Mouse (Mus musculus) CH12.LX (cell line): ENCODE measurements at regions not wholly inside any gene's neighbourhood (a gene's known extent, or its start where the extent isn't known, plus 50 kb on each side); places are given as distances from the start of the nearest gene placed in this dataset.

Experiments
- DNase-seq: peaks from one replicate; pipeline ENCODE4 v3.0.0-alpha.2; 2013; ENCODE audit errors: extremely low read depth
- H3K27ac ChIP-seq: 2 replicates; pipeline ENCODE4 v1.5.1; 2012; ENCODE audit warnings: low read depth, mild to moderate bottlenecking, control low read depth, moderate library complexity; ENCODE audit not compliant: insufficient read depth
- H3K27me3 ChIP-seq: replicated peaks from 2 replicates; pipeline ENCODE3; 2012; ENCODE audit warnings: inconsistent platforms
- H3K36me3 ChIP-seq, 2 experiments: replicated peaks in 1 of 2; 2 replicates each; pipeline versions ENCODE3 to v1.6.1; 2012; ENCODE audit warnings: inconsistent platforms in 1 of 2, low read length in 1 of 2, mild to moderate bottlenecking in 1 of 2, mixed read lengths in 1 of 2, moderate library complexity in 1 of 2; ENCODE audit not compliant: control insufficient read depth in 1 of 2, insufficient read depth in 1 of 2
- H3K4me1 ChIP-seq, 2 experiments: 2 replicates each; pipeline ENCODE4 v1.6.1; 2012; ENCODE audit warnings: inconsistent platforms in 1 of 2, moderate library complexity in 1 of 2; ENCODE audit not compliant: insufficient read depth in 2 of 2, control insufficient read depth in 1 of 2
- H3K4me2 ChIP-seq: 2 replicates; pipeline ENCODE4 v1.6.1; 2012; ENCODE audit warnings: low read depth, mild to moderate bottlenecking, control low read depth; ENCODE audit not compliant: poor library complexity, insufficient read depth, severe bottlenecking
- H3K4me3 ChIP-seq, 3 experiments: fragments of 150-350 bp in 1 of 3; sonication (generic) in 1 of 3; replicated peaks in 1 of 3; 2 replicates each; pipeline versions ENCODE3 to v1.5.1; 2011 to 2012; ENCODE audit warnings: low read depth in 2 of 3, low read length in 2 of 3, mild to moderate bottlenecking in 2 of 3, moderate library complexity in 2 of 3, control low read depth in 1 of 3, improper control_type of control experiment in 1 of 3, inconsistent platforms in 1 of 3, mixed read lengths in 1 of 3; ENCODE audit not compliant: poor library complexity in 1 of 3
- H3K79me2 ChIP-seq: replicated peaks from 2 replicates; pipeline ENCODE4 v1.6.1; 2012; ENCODE audit warnings: mild to moderate bottlenecking, moderate library complexity; ENCODE audit not compliant: control insufficient read depth, poor library complexity, insufficient read depth, severe bottlenecking; ENCODE audit errors: extremely low read depth
- H3K9ac ChIP-seq: 2 replicates; pipeline ENCODE4 v1.6.1; 2012; ENCODE audit warnings: low read depth, mild to moderate bottlenecking, control low read depth, moderate library complexity; ENCODE audit not compliant: insufficient read depth
- H3K9me3 ChIP-seq: replicated peaks from 2 replicates; pipeline ENCODE3; 2012; ENCODE audit warnings: low read length, inconsistent platforms, mixed read lengths
- E2F4 ChIP-seq: IDR thresholded peaks from 2 replicates; pipeline ENCODE4 v1.6.1; 2011; ENCODE audit warnings: low read depth, low read length, improper control_type of control experiment; ENCODE audit not compliant: insufficient replicate concordance
- ELF1 ChIP-seq: IDR thresholded peaks from 2 replicates; pipeline ENCODE4 v1.6.1; 2014; ENCODE audit warnings: low read depth, mild to moderate bottlenecking, inconsistent platforms, low read length, improper control_type of control experiment
- EP300 ChIP-seq: IDR thresholded peaks from 2 replicates; pipeline ENCODE4 v1.6.1; 2011; ENCODE audit warnings: low read length, improper control_type of control experiment
- GABPA ChIP-seq: IDR thresholded peaks from 2 replicates; pipeline ENCODE4 v1.6.1; 2012; ENCODE audit warnings: low read depth, low read length, improper control_type of control experiment, inconsistent platforms; ENCODE audit not compliant: insufficient replicate concordance
- IRF4 ChIP-seq: IDR thresholded peaks from 2 replicates; pipeline ENCODE4 v1.6.1; 2014; ENCODE audit warnings: low read depth, mild to moderate bottlenecking, inconsistent platforms, low read length, improper control_type of control experiment
- JUN ChIP-seq: IDR thresholded peaks from 2 replicates; pipeline ENCODE4 v1.6.1; 2011; ENCODE audit warnings: low read depth, mild to moderate bottlenecking, low read length, improper control_type of control experiment, moderate library complexity; ENCODE audit not compliant: insufficient read depth
- KAT2A ChIP-seq: IDR thresholded peaks from 2 replicates; pipeline ENCODE4 v1.6.1; 2012; ENCODE audit warnings: low read length, improper control_type of control experiment, inconsistent platforms; ENCODE audit not compliant: insufficient replicate concordance
- MAFK ChIP-seq: IDR thresholded peaks from 2 replicates; pipeline ENCODE4 v1.6.1; 2011; ENCODE audit warnings: low read length, improper control_type of control experiment; ENCODE audit not compliant: insufficient replicate concordance
- MAX ChIP-seq: IDR thresholded peaks from 2 replicates; pipeline ENCODE4 v1.6.1; 2011; ENCODE audit warnings: low read length, improper control_type of control experiment
- MYC ChIP-seq: IDR thresholded peaks from 2 replicates; pipeline ENCODE4 v1.6.1; 2011; ENCODE audit warnings: low read depth, mild to moderate bottlenecking, improper control_type of control experiment, low read length
- NELFE ChIP-seq: IDR thresholded peaks from 2 replicates; pipeline ENCODE4 v1.6.1; 2011; ENCODE audit warnings: low read depth, low read length, improper control_type of control experiment
- NRF1 ChIP-seq: IDR thresholded peaks from 2 replicates; pipeline ENCODE4 v1.6.1; 2014; ENCODE audit warnings: low read depth, mild to moderate bottlenecking, inconsistent platforms, low read length, improper control_type of control experiment, moderate library complexity
- POLR2A ChIP-seq: IDR thresholded peaks from 2 replicates; pipeline ENCODE4 v1.6.1; 2011; ENCODE audit warnings: low read depth, mild to moderate bottlenecking, improper control_type of control experiment, low read length
- POLR2AphosphoS2 ChIP-seq: IDR thresholded peaks from 2 replicates; pipeline ENCODE4 v1.6.1; 2011; ENCODE audit warnings: low read depth, low read length, improper control_type of control experiment
- SIN3A ChIP-seq: IDR thresholded peaks from 2 replicates; pipeline ENCODE4 v1.6.1; 2012; ENCODE audit warnings: low read length, improper control_type of control experiment, inconsistent platforms
- UBTF ChIP-seq: IDR thresholded peaks from 2 replicates; pipeline ENCODE4 v1.6.1; 2012; ENCODE audit warnings: low read depth, mild to moderate bottlenecking, inconsistent platforms, low read length, improper control_type of control experiment, moderate library complexity
- ZC3H11A ChIP-seq: IDR thresholded peaks from 2 replicates; pipeline ENCODE4 v1.6.1; 2012; ENCODE audit warnings: low read depth, mild to moderate bottlenecking, inconsistent platforms, low read length, improper control_type of control experiment
- ZMIZ1 ChIP-seq: IDR thresholded peaks from 2 replicates; pipeline ENCODE4 v1.6.1; 2012; ENCODE audit warnings: low read depth, mild to moderate bottlenecking, inconsistent platforms, low read length, improper control_type of control experiment
- dilution Hi-C: fragments of 300-500 bp; cut with MboI; formaldehyde crosslinking; loops from 2 replicates; pipeline ENCODE4 v1.14.3; 2020; ENCODE audit warnings: low sequenced_read_pairs; ENCODE audit not compliant: extremely low pct_unique_long_range_greater_than_20kb, extremely low pct_ligation_motif_present
- in situ Hi-C: fragments of 300-500 bp; cut with MboI; formaldehyde crosslinking; loops from 3 replicates; pipeline ENCODE4 v1.14.3; 2019; ENCODE audit warnings: low sequenced_read_pairs, low pct_ligation_motif_present, low pct_unique_long_range_greater_than_20kb, mixed read lengths

DNA sequence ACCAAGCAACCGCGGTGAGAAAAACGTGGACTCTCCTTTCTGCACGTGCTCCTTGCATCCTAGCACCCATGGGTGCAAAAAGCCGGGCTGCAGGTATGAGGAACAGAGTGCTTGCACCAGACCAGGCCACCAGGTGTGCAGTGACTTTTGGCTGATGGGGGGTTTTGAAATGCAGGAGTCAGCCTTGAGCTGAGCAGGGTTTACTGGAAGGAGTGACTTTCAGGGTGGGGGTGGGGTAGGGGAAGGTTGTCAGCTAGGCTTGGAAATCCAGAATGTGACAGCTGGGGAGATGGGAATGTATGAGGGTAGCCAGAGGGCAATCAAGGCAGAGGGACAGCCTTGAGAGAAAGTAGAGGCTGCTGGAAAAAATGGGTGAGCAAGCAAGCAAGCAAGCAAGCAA lies 58.8 kb downstream of the Gadd45g start:
- H3K79me2 ChIP-seq, result no peaks in the 10 kb centered on the region
- no peak overlapping the region for H3K4me2 ChIP-seq
- no peaks in the 10 kb centered on the region for H3K9me3 ChIP-seq
- H3K36me3 ChIP-seq, result no peaks in the 10 kb centered on the region
- H3K4me3 ChIP-seq, result no peak overlapping the region
- no peak for DNase-seq
- H3K9ac ChIP-seq, result no peak overlapping the region
- H3K27ac ChIP-seq, result no peak overlapping the region
- dilution Hi-C loops (no loop called here), in situ Hi-C loops (no loop called here)
- H3K4me1 ChIP-seq, result no peaks in the 10 kb centered on the region
- peaks cover 2% of the 10 kb centered on the region for H3K27me3 ChIP-seq
- TF ChIP-seq EP300 (no peak), NRF1 (no peak)

DNA sequence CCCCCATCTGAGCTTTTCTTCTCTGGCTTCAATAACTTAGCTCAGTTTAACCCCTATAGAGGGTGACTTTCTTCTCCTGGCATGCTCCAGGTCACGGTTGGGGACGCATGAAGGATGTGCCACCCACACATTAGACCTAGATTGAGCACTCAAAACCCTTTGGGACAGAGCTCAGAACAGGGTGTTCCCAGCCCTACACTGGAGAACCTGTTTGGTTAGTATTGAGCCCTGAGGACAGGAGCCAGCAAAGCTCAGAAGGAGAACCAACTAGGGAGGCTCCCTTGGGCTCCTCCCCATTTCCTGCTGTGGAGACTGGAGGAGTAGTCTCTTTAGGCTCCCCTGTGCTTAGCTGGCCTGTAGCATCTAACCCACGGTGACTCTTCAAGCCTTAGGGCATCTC lies 59.6 kb downstream of the Gadd45g start:
- H3K79me2 ChIP-seq, result no peaks in the 10 kb centered on the region
- in situ Hi-C loops, result no loop called here
- dilution Hi-C loops, result no loop called here
- DNase-seq, result no peak
- TF ChIP-seq GABPA (no peak), MAFK (no peak), NELFE (no peak), JUN (no peak), POLR2A (no peak), E2F4 (no peak), ZC3H11A (no peak), UBTF (no peak), IRF4 (no peak), ZMIZ1 (no peak), SIN3A (no peak), MYC (no peak), MAX (no peak), POLR2AphosphoS2 (no peak), KAT2A (no peak), ELF1 (no peak)
- H3K36me3 ChIP-seq, result no peaks in the 10 kb centered on the region
- no peaks in the 10 kb centered on the region for H3K4me1 ChIP-seq
- H3K27ac ChIP-seq, result no peak overlapping the region
- H3K9me3 ChIP-seq, result no peaks in the 10 kb centered on the region
- no peak overlapping the region for H3K9ac ChIP-seq
- peaks cover 2% of the 10 kb centered on the region for H3K27me3 ChIP-seq
- no peak overlapping the region for H3K4me2 ChIP-seq
- no peak overlapping the region for H3K4me3 ChIP-seq
